In genomic region chr9:105144992-105145391, GRCm38 (mm10) we compare ENCODE assay signal across 37 mouse cellular contexts. TPM values are rescaled to one million over a fixed set of nuclear protein-coding genes. Genes with fewer than 3 reads are reported as not detected.
"Had no signal": no experiment of that assay in that cellular context is flagged by ENCODE, and none has a peak within 500 bp of the region (broad histone marks: within the 10 kb centered on the region; RNA-seq: fewer than 3 reads in every experiment).

1700080E11Rik (minus strand) TSS chr9:105145092.

- DNase-seq: left cerebral cortex, postnatal 4 days; liver; liver, embryonic 13.5 days; liver, postnatal 0 days; lung, adult 18-20 months; lung, adult 2 months; lung, embryonic 14.5 days; lung, postnatal 10 days; lung, postnatal 14 days; lung, postnatal 36 days; lung, postnatal 4 days; midbrain, embryonic 14.5 days had no signal

- H3K4me1 ChIP-seq: limb, embryonic 10.5 days; limb, embryonic 12.5 days; limb, embryonic 13.5 days; limb, embryonic 15.5 days; liver, embryonic 12.5 days; liver, embryonic 13.5 days; liver, embryonic 15.5 days; lung, embryonic 15.5 days; megakaryocyte, embryonic 14.5 days; midbrain, embryonic 12.5 days; midbrain, embryonic 13.5 days; midbrain, embryonic 15.5 days had no signal

- H3K9me3 ChIP-seq: limb, embryonic 10.5 days; limb, embryonic 12.5 days; limb, embryonic 13.5 days; limb, embryonic 15.5 days; liver, embryonic 12.5 days; liver, embryonic 13.5 days; liver, embryonic 15.5 days; lung, embryonic 15.5 days; midbrain, embryonic 12.5 days; midbrain, embryonic 13.5 days; midbrain, embryonic 15.5 days had no signal

- H3K27ac ChIP-seq: left cerebral cortex, adult 2 months; limb, embryonic 10.5 days; limb, embryonic 12.5 days; limb, embryonic 13.5 days; limb, embryonic 15.5 days; liver, embryonic 12.5 days; liver, embryonic 13.5 days; liver, embryonic 14.5 days; liver, embryonic 15.5 days; lung, embryonic 15.5 days; macrophage; midbrain, embryonic 12.5 days; midbrain, embryonic 13.5 days; midbrain, embryonic 15.5 days had no signal

- H3K9ac ChIP-seq: limb, embryonic 12.5 days; limb, embryonic 13.5 days; limb, embryonic 15.5 days; liver, embryonic 12.5 days; liver, embryonic 13.5 days; liver, embryonic 14.5 days; liver, embryonic 15.5 days; liver, postnatal 0 days; lung, embryonic 14.5 days; lung, embryonic 15.5 days; midbrain, embryonic 12.5 days; midbrain, embryonic 13.5 days; midbrain, embryonic 15.5 days had no signal

- H3K4me2 ChIP-seq: limb, embryonic 12.5 days; limb, embryonic 13.5 days; limb, embryonic 15.5 days; liver, embryonic 11.5 days; liver, embryonic 12.5 days; liver, embryonic 13.5 days; liver, embryonic 15.5 days; lung, embryonic 14.5 days; lung, embryonic 15.5 days; midbrain, embryonic 11.5 days; midbrain, embryonic 12.5 days; midbrain, embryonic 13.5 days; midbrain, embryonic 15.5 days had no signal

- ATAC-seq: liver, embryonic 12.5 days; liver, postnatal 0 days; lung, postnatal 0 days; midbrain, embryonic 13.5 days; midbrain, embryonic 15.5 days; midbrain, embryonic 16.5 days had no signal

- H3K27me3 ChIP-seq: limb, embryonic 12.5 days; limb, embryonic 13.5 days; limb, embryonic 15.5 days; liver, embryonic 12.5 days; liver, embryonic 13.5 days; liver, embryonic 15.5 days; lung, embryonic 15.5 days; megakaryocyte, embryonic 14.5 days; midbrain, embryonic 12.5 days; midbrain, embryonic 13.5 days; midbrain, embryonic 15.5 days had no signal

- H3K4me3 ChIP-seq: left cerebral cortex, adult 2 months; limb, embryonic 10.5 days; limb, embryonic 12.5 days; limb, embryonic 13.5 days; limb, embryonic 15.5 days; liver, embryonic 12.5 days; liver, embryonic 13.5 days; liver, embryonic 15.5 days; lung, embryonic 15.5 days; megakaryocyte, embryonic 14.5 days; midbrain, embryonic 12.5 days; midbrain, embryonic 13.5 days; midbrain, embryonic 15.5 days; myocyte had no signal

- H3K36me3 ChIP-seq: limb, embryonic 10.5 days; limb, embryonic 12.5 days; limb, embryonic 13.5 days; limb, embryonic 15.5 days; liver, embryonic 12.5 days; liver, embryonic 13.5 days; liver, embryonic 15.5 days; lung, embryonic 15.5 days; midbrain, embryonic 12.5 days; midbrain, embryonic 13.5 days; midbrain, embryonic 15.5 days had no signal

RNA-seq across cellular contexts. Expression of gene 1700080E11Rik, which starts in this region (rescaled TPM):
- polyA plus RNA-seq: limb, embryonic 10.5 days; limb, embryonic 11.5 days; limb, embryonic 12.5 days; limb, embryonic 13.5 days; limb, embryonic 14.5 days; limb, embryonic 15.5 days; liver, adult 2 months; liver, embryonic 11.5 days; liver, embryonic 12.5 days; liver, embryonic 13.5 days; liver, embryonic 14.5 days; liver, embryonic 15.5 days; liver, embryonic 16.5 days; liver, postnatal 0 days; lung, adult 2 months; lung, embryonic 14.5 days; lung, embryonic 15.5 days; lung, embryonic 16.5 days; lung, postnatal 0 days; macrophage; midbrain, embryonic 11.5 days; midbrain, embryonic 12.5 days; midbrain, embryonic 13.5 days; midbrain, embryonic 14.5 days; midbrain, embryonic 15.5 days; midbrain, embryonic 16.5 days; midbrain, postnatal 0 days; myocyte had no signal
